8 mouse cellular contexts compared by ENCODE assay signal in the genomic region with DNA sequence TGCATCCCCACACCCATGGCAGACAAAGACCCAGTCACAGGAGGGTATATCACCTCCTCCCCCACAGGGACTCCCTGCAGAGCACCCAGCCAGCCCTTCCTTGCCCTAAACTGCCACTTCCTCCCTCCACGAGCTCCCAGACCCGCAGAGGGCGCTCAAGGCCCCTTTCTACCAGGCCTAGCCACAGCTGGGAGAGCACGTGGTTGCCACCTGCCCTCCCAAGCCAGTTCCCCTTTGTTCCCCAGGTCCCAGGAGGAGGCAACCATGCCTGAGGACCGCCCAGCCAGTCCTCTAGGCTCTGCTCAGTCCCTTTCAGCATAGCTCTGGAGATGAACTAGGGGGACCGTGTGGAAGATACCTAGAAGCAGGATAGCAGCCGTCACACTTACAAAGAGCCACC. TPM values are rescaled to one million over a fixed set of nuclear protein-coding genes. Genes with fewer than 3 reads are reported as not detected.
DNase-seq lines count a peak whose midpoint lies in the region; ATAC-seq and TF ChIP-seq lines count a peak whose summit lies in the region.

No protein-coding gene starts in this region.

- TF ChIP-seq CTCF in left cerebral cortex, adult 2 months (IDR thresholded peaks at IDR 0.05), result peak; percentile 72

- H3K4me1 ChIP-seq in megakaryocyte, embryonic 14.5 days, result peaks cover 85% of the 10 kb centered on the region

- H3K27ac ChIP-seq in left cerebral cortex, adult 2 months, result peak overlapping the region; percentile 48; the same call in 1 of the 2 replicates

- ATAC-seq in cerebellum, adult (ENCODE audit: insufficient number of reproducible peaks, low FRiP score, low TSS enrichment), result no peak

- no peaks in the 10 kb centered on the region for H3K9me3 ChIP-seq in megakaryocyte, embryonic 14.5 days

- H3K4me3 ChIP-seq in left cerebral cortex, adult 2 months, result no peak overlapping the region
- peak overlapping the region; percentile 83 for H3K4me3 ChIP-seq in megakaryocyte, embryonic 14.5 days (replicated peaks)

- DNase-seq in cerebellum, adult 18-20 months, result peak; percentile 53 to 63
- peak; percentile 85 to 86 for DNase-seq in cerebellum, postnatal 10 days
- DNase-seq in gastrocnemius, adult 18-20 months (ENCODE audit: low spot score), result peak; percentile 87
- peak; percentile 94 for DNase-seq in induced T-regulatory cell, adult 2 months (ENCODE audit: low read depth)
- peak; percentile 77 to 80 for DNase-seq in left cerebral cortex, adult 2 months (ENCODE audit: extremely low spot score in 1 of 2, low spot score in 2 of 2)
- DNase-seq in spleen, adult 18-20 months, result peak; percentile 91 to 95

- H3K27me3 ChIP-seq in megakaryocyte, embryonic 14.5 days (replicated peaks), result no peaks in the 10 kb centered on the region

- H3K36me3 ChIP-seq in megakaryocyte, embryonic 14.5 days (replicated peaks; ENCODE audit: low read length), result no peaks in the 10 kb centered on the region

- intact Hi-C loops in left cerebral cortex, adult 2 months (cut with DNase I), result no loop called here

RNA-seq across cellular contexts. Expression of a gene that starts 17.1 kb away (rescaled TPM):
- total RNA-seq in gastrocnemius, adult 18-20 months (2021), result 10 to 100 TPM; 64.2 to 99.0 TPM
- total RNA-seq in left cerebral cortex, adult 2 months (2021), result 100 to 1,000 TPM; 353 to 363 TPM
- 6,261 and 14,151 TPM in 2 replicates for polyA plus RNA-seq in megakaryocyte, embryonic 14.5 days (2012; ENCODE audit: insufficient read depth, low replicate concordance)
